Mouse (Mus musculus): ENCODE measurements around the gene Klk1b5. TPM values are rescaled to one million over a fixed set of nuclear protein-coding genes. Genes with fewer than 3 reads are reported as not detected.
"Not testable (repeated sequence)": the region's sequence is repeated elsewhere in the genome, so short reads cannot be mapped to it uniquely, and the experiment has no call there.

Gene Klk1b5
- polyA plus RNA-seq, 1 experiment from 2014 or later = not detected

- no peaks in the 10 kb centered on the region for H3K36me3 ChIP-seq
- no peaks in the 10 kb centered on the region for H3K9me3 ChIP-seq
- no peak overlapping the region for H3K4me2 ChIP-seq
- H3K27ac ChIP-seq = no peak overlapping the region
- H3K4me1 ChIP-seq (replicated peaks) = no peaks in the 10 kb centered on the region
- no peak for ATAC-seq (ENCODE audit: insufficient number of reproducible peaks, insufficient read depth, low FRiP score, low TSS enrichment, low read depth)
- 45% methylated on average over 2 of the region's 2 CpGs for WGBS
- H3K4me3 ChIP-seq (replicated peaks) = no peak overlapping the region
- no peak overlapping the region for H3K9ac ChIP-seq (replicated peaks)
- peaks cover 4% of the 10 kb centered on the region; the same call in 1 of the 2 replicates for H3K27me3 ChIP-seq
Measured at GRCm38 (mm10) chr7:44239913-44240312, 24.2 kb downstream of the Klk1b5 start.

DNA sequence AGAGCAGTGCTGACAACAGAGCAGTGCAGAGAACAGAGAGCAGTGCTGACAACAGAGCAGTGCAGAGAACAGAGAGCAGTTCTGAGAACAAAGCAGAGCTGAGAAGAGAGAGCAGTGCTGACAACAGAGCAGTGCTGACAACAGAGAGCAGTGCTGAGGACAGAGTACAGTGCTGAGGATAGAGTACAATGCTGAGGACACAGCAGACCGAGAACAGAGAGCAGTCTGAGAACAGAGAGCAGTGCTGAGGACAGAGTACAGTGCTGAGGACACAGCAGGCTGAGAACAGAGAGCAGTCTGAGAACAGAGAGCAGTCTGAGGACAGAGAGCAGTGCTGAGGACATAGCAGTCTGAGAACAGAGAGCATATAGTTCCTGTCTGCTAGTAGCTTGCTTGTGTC lies 25.0 kb downstream of the Klk1b5 start:
- Histone ChIP-seq H3K36me3 (no peaks in the 10 kb centered on the region), H3K4me2 (no peak overlapping the region), H3K27ac (no peak overlapping the region), H3K4me3 (replicated peaks) (no peak overlapping the region), H3K27me3 (peaks cover 4% of the 10 kb centered on the region; the same call in 1 of the 2 replicates), H3K9ac (replicated peaks) (no peak overlapping the region), H3K9me3 (no peaks in the 10 kb centered on the region), H3K4me1 (replicated peaks) (peaks cover 6% of the 10 kb centered on the region)
- 42% methylated on average over 1 of the region's 1 CpGs for WGBS
- no peak for ATAC-seq (ENCODE audit: insufficient number of reproducible peaks, insufficient read depth, low FRiP score, low TSS enrichment, low read depth)

GRCm38 (mm10) chr7:44241163-44241562 lies 25.4 kb downstream of the Klk1b5 start:
- 68% methylated on average over 2 of the region's 2 CpGs for WGBS
- Histone ChIP-seq H3K9me3 (no peaks in the 10 kb centered on the region), H3K4me3 (replicated peaks) (no peak overlapping the region)

GRCm38 (mm10) chr7:44244080-44244479 lies 28.3 kb downstream of the Klk1b5 start:
- no peak overlapping the region for H3K27ac ChIP-seq
- peaks cover 16% of the 10 kb centered on the region for H3K4me1 ChIP-seq (replicated peaks)
- peaks cover 14% of the 10 kb centered on the region for H3K36me3 ChIP-seq
- no peak overlapping the region for H3K4me2 ChIP-seq
- H3K27me3 ChIP-seq = peaks cover 4% of the 10 kb centered on the region; the same call in 1 of the 2 replicates
- H3K9me3 ChIP-seq = no peaks in the 10 kb centered on the region
- WGBS = 65% methylated on average over 1 of the region's 1 CpGs
- no peak overlapping the region for H3K4me3 ChIP-seq (replicated peaks)
- H3K9ac ChIP-seq (replicated peaks) = no peak overlapping the region
- ATAC-seq (ENCODE audit: insufficient number of reproducible peaks, insufficient read depth, low FRiP score, low TSS enrichment, low read depth) = no peak

More at GRCm38 (mm10) chr7:44241163-44241562, 25.4 kb downstream of the Klk1b5 start:
- H3K27me3 ChIP-seq = peaks cover 4% of the 10 kb centered on the region; the same call in 1 of the 2 replicates
- no peak overlapping the region for H3K4me2 ChIP-seq
- ATAC-seq (ENCODE audit: insufficient number of reproducible peaks, insufficient read depth, low FRiP score, low TSS enrichment, low read depth) = no peak
- H3K27ac ChIP-seq = no peak overlapping the region
- H3K36me3 ChIP-seq = no peaks in the 10 kb centered on the region
- no peak overlapping the region for H3K9ac ChIP-seq (replicated peaks)
- H3K4me1 ChIP-seq (replicated peaks) = peaks cover 6% of the 10 kb centered on the region

DNA sequence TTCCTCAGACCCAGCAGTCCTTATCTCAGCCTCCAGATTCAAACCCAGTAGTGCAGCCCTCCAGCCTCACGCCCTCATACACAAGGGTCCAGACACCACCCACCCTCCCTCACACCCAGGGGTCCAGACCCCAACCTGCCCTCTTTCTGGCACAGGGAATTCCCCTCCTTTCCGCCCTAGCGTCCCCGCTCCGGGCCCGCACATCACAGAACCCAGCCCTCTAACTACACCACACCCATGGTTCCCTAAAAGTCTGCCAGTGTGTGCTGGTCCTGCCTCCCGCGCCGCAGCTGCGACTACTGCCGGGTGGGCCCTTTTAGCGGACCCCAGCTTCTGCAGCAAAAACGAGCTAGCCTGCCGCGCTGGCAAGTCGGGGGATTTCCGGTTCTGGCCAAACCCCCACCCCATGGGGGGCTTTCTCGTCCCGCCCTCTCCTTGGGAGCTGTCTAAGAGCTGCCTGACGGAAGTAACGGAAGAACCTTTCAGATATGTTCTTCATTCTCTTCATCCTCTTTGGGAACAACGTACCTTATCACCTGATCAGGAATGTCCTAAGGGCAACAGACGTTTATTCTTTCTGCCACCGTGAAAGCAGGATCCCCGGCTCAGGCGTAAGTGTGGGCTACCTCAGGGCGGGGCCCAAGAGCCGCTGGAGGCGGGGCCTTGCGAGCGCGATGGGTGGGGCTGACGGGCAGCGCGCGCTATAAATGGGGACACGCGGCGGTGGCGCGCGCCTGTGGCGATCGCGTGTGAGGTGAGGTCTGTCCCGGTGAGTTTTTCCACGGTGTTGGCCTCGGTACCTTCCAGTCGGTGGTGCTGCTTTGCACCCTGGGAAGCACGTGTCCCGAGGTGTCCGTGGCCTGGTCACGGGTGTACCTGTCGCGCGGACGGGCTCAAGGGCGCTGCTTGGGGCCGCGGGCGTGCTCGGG lies 30.6 kb downstream of the Klk1b5 start, which contains the start of the genes 1700028J19Rik and 2410002F23Rik:
Gene 1700028J19Rik, minus strand, starts transcription at position 641 of the 929 bp plus-strand sequence.
Gene 2410002F23Rik, plus strand, starts transcription at position 668 of the 929 bp plus-strand sequence.
- Histone ChIP-seq H3K36me3 (peaks cover 36% of the 10 kb centered on the region), H3K4me3 (replicated peaks) (peak within 1 kb of the TSS; percentile 85), H3K4me1 (replicated peaks) (peaks cover 16% of the 10 kb centered on the region), H3K4me2 (peak within 1 kb of the TSS; percentile 83), H3K27me3 (no peaks in the 10 kb centered on the region), H3K9me3 (no peaks in the 10 kb centered on the region), H3K27ac (peak within 1 kb of the TSS; percentile 95), H3K9ac (replicated peaks) (peak within 1 kb of the TSS; percentile 95)
- under 1% methylated on average over 62 of the region's 62 CpGs for WGBS
- ATAC-seq (ENCODE audit: insufficient number of reproducible peaks, insufficient read depth, low FRiP score, low TSS enrichment, low read depth) = peak; percentile 86

- H3K27me3 ChIP-seq = no peaks in the 10 kb centered on the region
- H3K36me3 ChIP-seq = peaks cover 41% of the 10 kb centered on the region
- peak overlapping the region; percentile 95 for H3K27ac ChIP-seq
- peak overlapping the region; percentile 95 for H3K9ac ChIP-seq (replicated peaks)
- peak overlapping the region; percentile 85 for H3K4me3 ChIP-seq (replicated peaks)
- H3K9me3 ChIP-seq = no peaks in the 10 kb centered on the region
- WGBS = under 1% methylated on average over 22 of the region's 23 CpGs
- peaks cover 16% of the 10 kb centered on the region for H3K4me1 ChIP-seq (replicated peaks)
- ATAC-seq (ENCODE audit: insufficient number of reproducible peaks, insufficient read depth, low FRiP score, low TSS enrichment, low read depth) = peak; percentile 11; the same call in 1 of the 2 replicates
- H3K4me2 ChIP-seq = peak overlapping the region; percentile 83
Measured at GRCm38 (mm10) chr7:44246984-44247470, 31.3 kb downstream of the Klk1b5 start.

DNA sequence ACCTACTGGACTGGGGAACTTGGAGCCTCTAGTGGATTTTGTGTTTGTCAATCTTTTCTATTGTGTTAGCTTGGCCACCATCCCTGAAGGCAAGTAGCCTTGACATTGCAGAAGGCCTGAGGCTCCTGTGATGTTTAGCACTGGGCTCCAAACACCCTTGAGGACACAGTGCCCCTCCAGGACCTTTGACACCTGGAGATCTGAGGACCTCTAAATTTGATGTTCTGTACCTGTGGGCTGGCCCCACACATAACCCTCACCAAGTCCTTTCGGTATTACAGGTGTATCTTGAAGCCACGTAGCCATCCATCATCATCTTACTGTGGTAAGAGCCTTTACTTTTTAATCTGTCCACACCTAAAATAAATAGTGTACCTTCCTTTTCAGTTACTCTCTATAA lies 32.2 kb downstream of the Klk1b5 start:
- no peaks in the 10 kb centered on the region for H3K27me3 ChIP-seq
- H3K4me1 ChIP-seq (replicated peaks) = peaks cover 16% of the 10 kb centered on the region
- no peaks in the 10 kb centered on the region for H3K9me3 ChIP-seq
- H3K36me3 ChIP-seq = peaks cover 50% of the 10 kb centered on the region
- WGBS = 94% methylated on average over 2 of the region's 2 CpGs
- H3K27ac ChIP-seq = no peak overlapping the region
- 0 out of 2 replicates have a peak overlapping the region, but pooled peaks have one; percentile 95 for H3K9ac ChIP-seq (replicated peaks)
- H3K4me2 ChIP-seq = peak overlapping the region; percentile 83
- peak overlapping the region; percentile 85 for H3K4me3 ChIP-seq (replicated peaks)
- no peak for ATAC-seq (ENCODE audit: insufficient number of reproducible peaks, insufficient read depth, low FRiP score, low TSS enrichment, low read depth)

DNA sequence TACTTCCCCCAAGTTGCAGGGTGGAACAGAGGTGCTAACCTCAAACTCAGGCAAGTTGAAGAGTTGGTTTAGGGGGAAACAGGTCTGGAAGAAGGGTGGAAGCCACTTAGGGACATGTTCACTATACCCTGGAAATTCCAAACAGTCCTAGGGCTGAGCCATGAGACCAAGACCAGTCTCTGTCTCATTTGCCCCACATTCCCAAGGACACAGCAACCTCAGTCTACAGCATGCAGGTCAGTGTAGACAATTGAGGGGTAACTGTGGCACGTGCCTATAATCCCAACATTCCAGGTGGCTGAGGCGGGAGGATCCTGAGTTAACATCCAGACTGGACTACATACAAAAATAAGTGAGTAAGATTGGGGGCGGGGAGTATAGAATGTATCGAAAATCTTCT lies 33.5 kb downstream of the Klk1b5 start:
- 85% methylated on average over 4 of the region's 4 CpGs for WGBS

GRCm38 (mm10) chr7:44250732-44251275 lies 35.1 kb downstream of the Klk1b5 start:
- H3K27ac ChIP-seq; H3K4me2 ChIP-seq; H3K27me3 ChIP-seq; H3K9me3 ChIP-seq; H3K4me1 ChIP-seq (replicated peaks); ATAC-seq (ENCODE audit: insufficient number of reproducible peaks, insufficient read depth, low FRiP score, low TSS enrichment, low read depth); H3K4me3 ChIP-seq (replicated peaks); H3K9ac ChIP-seq (replicated peaks): not testable (repeated sequence)
- WGBS = 91% methylated on average over 17 of the region's 17 CpGs
- peaks cover 63% of the 10 kb centered on the region for H3K36me3 ChIP-seq

More for the DNA sequence above, 33.5 kb downstream of the Klk1b5 start:
- no peak for ATAC-seq (ENCODE audit: insufficient number of reproducible peaks, insufficient read depth, low FRiP score, low TSS enrichment, low read depth)
- Histone ChIP-seq H3K4me1 (replicated peaks) (peaks cover 16% of the 10 kb centered on the region), H3K4me2 (no peak overlapping the region), H3K9ac (replicated peaks) (no peak overlapping the region), H3K36me3 (peaks cover 63% of the 10 kb centered on the region), H3K27ac (no peak overlapping the region), H3K9me3 (no peaks in the 10 kb centered on the region), H3K27me3 (no peaks in the 10 kb centered on the region), H3K4me3 (replicated peaks) (no peak overlapping the region)

- H3K4me2 ChIP-seq = no peak overlapping the region
- H3K27ac ChIP-seq = no peak overlapping the region
- no peaks in the 10 kb centered on the region for H3K27me3 ChIP-seq
- no peak for ATAC-seq (ENCODE audit: insufficient number of reproducible peaks, insufficient read depth, low FRiP score, low TSS enrichment, low read depth)
- H3K4me1 ChIP-seq (replicated peaks) = peaks cover 4% of the 10 kb centered on the region
- no peak overlapping the region for H3K4me3 ChIP-seq (replicated peaks)
- no peaks in the 10 kb centered on the region for H3K9me3 ChIP-seq
- peaks cover 59% of the 10 kb centered on the region for H3K36me3 ChIP-seq
- no peak overlapping the region for H3K9ac ChIP-seq (replicated peaks)
- 69% methylated on average over 15 of the region's 15 CpGs for WGBS
Measured at GRCm38 (mm10) chr7:44253023-44253616, 37.4 kb downstream of the Klk1b5 start.

DNA sequence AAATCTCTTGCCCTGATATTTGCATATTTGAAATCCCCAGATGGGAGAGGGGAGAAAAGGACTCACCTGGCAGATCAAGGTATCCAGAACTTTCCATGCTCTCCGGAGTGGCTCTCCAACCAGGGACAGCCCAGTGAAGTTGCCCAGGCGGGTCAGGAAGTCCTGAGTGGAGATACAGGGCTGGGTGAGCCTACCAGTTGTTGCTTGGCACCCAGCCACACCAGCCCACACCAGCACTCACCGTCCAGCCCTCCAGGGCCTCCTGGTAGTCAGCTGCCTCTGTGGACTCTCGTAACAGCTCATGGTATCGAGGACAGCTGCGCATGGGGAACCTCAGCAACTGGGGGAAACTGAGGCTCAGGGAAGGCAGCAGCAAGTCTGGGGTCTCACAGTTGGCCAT lies 39.2 kb downstream of the Klk1b5 start:
- no peaks in the 10 kb centered on the region for H3K4me1 ChIP-seq (replicated peaks)
- H3K9ac ChIP-seq (replicated peaks) = no peak overlapping the region
- H3K9me3 ChIP-seq = no peaks in the 10 kb centered on the region
- 81% methylated on average over 6 of the region's 6 CpGs for WGBS
- no peak overlapping the region for H3K4me2 ChIP-seq
- H3K36me3 ChIP-seq = peaks cover 41% of the 10 kb centered on the region
- ATAC-seq (ENCODE audit: insufficient number of reproducible peaks, insufficient read depth, low FRiP score, low TSS enrichment, low read depth) = no peak
- no peak overlapping the region for H3K4me3 ChIP-seq (replicated peaks)
- no peak overlapping the region for H3K27ac ChIP-seq
- no peaks in the 10 kb centered on the region for H3K27me3 ChIP-seq
